Mouse (Mus musculus) hematopoietic stem cell, adult 5-6 weeks (primary cell): ENCODE data around the gene Grpel1. TPM values are rescaled to one million over a fixed set of nuclear protein-coding genes. Genes with fewer than 3 reads are reported as not detected.

ENCODE experiments used
- ATAC-seq, 2 experiments: fragments of 125-278 bp in 1 of 2; replicated peaks in 1 of 2; 2 replicates each; pipeline ENCODE4 v1.8.0; 2016 to 2017; ENCODE audit warnings: inconsistent platforms in 2 of 2, mild to moderate bottlenecking in 2 of 2, moderate number of reproducible peaks in 2 of 2, low read depth in 1 of 2, moderate TSS enrichment in 1 of 2; ENCODE audit not compliant: low FRiP score in 2 of 2, poor library complexity in 2 of 2, severe bottlenecking in 2 of 2, insufficient read depth in 1 of 2, low TSS enrichment in 1 of 2
- total RNA-seq: library from RNA; stranded (forward); fragments of 172-1452, 232-1000 nt; gene quantifications from 2 replicates; pipeline ENCODE4 v1.2.3, GENCODE M21; 2017

The Grpel1 gene
- 25.1 and 26.7 TPM in 2 replicates for total RNA-seq

DNA sequence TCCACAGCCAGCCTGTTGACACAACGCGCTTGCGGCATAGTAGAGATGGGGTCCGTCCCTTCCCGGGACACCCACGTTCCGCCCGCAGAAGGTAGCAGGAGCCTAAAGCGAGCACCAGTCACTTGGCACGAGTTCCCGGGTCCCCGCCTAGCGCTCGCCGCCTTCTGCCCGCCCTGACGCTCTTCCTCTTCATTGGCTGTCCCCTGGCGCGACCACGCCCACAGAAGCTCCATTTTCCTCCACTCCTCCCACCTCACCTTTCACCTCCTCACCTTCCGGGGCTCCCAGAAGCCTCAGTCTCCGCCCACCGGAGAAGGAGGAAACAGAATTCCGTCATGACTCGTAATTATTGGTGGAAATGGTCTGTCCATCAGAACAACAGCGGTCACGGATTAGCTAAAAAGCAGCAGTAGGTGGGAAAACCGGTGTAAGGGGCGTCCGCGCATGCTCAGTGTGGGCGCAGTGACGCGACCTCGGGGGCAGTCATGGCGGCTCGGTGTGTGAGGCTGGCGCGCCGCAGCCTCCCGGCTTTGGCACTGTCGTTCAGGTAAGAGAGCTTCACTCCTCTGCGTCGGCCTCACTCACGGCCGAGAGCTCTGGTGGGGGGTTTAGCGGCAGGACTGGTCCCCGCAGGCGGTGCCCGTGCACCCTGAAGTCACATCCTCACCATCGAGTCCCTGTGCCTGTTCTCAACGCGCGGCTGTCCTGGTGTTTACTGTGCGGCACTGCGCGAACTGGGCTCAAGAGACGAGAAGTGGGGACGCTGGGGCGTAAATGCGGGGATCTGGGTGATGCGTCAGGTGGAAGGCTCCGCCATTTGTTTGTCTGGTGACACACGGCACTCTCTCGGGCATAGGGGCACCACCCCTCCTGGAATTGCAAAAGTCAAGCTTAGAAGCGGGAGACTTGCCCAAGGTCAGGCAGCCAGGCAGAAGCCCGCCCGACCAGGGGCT lies at the start of gene Grpel1:
TSS of gene Grpel1 (plus strand) at position 290 of the 953 bp plus-strand sequence.
- ATAC-seq, result peak; percentile 93 to 96

DNA sequence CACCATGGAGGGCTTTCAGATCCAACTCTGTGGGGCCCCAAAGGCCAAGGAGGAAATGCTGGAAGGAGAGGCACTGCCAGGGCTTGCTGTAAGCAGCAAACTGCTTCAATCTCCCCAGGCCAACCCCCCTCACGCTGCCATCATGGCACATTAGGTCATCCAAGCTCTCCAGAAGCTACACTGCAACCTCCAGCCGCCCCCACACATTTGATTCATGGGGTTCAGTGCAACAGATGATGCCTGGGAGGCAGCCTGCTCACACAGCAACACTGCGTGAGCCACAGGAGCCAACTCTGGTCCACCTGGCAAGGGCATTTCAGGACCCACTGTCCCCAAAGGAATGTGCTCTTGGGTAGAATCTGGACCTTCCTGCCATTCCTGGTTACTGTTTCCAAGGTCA lies 44.9 kb upstream of the Grpel1 start:
- ATAC-seq, result no peak

DNA sequence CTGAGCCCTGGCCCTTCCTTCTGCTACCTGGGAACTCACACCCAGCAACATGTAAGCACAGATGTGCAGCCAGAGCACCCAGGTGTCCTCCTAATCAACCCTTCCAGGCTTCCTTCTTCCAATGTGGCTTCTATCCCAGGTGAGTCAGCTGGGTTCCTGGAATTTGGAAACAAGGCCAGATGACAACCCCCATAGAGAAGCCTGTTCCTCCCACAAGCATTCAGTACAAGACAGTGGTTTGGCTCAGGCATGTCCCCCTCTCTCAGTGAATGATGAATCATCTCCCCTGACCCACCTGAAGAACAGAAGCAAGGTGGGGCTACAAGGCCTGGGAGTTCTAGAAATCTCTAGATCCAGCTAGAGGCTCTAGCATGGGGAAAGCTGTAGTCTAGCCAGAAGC lies 42.1 kb upstream of the Grpel1 start:
- ATAC-seq, result no peak

DNA sequence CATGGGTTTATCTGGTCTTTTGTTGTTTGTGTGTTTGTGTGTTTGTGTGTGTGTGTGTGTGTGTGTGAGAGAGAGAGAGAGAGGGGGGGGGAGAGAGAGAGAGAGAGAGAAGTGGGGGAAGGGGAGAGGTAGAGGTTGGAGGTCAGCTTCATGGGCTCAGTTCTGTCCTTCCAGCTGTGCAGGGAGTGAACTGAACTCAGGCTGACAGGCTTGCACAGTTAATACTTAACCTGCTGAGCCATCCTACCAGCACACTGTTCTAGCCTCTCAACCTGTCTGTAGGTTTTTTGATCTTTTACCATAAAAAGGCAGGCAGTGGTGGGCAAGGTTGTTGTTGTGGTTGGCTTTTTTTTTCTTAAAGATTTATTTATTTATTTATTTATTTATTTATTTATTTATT lies 40.1 kb upstream of the Grpel1 start:
- ATAC-seq, result no peak

DNA sequence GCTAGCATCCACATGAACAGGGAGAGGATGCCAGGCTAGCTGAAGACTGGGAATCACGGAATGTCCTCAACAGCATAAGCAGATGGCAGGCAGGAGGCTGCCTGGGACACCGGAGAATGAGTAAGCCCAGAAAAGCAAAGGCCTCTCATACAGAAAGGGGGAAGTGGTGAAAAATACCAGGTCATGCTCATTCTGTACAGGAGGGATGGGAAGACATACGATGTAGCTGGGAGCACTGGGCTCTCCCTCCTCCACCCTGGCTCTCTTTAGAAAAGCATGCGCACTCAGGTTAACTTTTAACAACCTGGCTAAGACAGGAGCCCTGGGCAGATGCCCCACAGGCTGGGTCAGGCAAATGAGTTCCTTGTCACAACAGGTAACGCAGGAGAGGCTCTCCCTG lies 38.4 kb upstream of the Grpel1 start:
- peak; percentile 57 to 59; a peak in 3 of 4 replicates for ATAC-seq

DNA sequence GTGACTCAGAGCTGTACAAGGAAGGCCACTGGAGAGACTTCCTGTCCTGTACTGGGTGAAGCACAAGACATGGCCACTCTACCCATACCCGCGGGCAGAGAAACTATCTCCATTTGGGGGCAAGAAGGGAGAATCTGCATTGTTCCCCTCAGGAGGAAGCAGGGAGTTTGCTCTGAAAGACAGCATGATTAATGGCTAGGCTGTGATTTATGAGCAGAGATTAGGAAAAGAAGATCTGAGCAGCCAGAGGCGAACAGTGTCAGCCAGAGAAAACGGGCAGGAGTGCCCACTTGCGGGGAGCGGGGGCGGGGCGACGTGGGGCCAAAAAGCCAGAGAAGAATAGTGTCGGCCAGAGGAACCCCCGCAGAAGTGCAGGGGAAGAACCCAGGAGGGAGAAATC lies 37.0 kb upstream of the Grpel1 start:
- no peak for ATAC-seq

DNA sequence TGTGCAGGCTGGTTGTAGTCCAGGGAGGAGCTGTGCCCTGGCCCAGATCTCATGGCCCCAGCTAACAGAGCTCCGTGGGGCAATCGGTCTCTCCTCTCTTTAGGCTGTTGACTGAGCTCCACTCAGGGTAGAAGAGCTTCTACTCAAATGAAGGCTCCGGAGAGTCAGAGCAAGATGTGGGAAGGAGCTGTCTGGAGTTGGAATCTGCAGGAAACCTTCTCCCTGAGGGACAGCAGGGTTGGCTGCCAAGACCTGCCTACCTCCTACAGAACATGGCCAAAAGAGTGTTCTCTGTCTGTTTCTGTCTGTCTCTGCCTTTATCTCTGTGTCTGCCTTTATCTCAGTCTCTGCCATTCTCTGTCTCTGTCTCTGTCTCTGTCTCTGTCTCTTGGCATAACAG lies 35.2 kb upstream of the Grpel1 start:
- no peak for ATAC-seq

DNA sequence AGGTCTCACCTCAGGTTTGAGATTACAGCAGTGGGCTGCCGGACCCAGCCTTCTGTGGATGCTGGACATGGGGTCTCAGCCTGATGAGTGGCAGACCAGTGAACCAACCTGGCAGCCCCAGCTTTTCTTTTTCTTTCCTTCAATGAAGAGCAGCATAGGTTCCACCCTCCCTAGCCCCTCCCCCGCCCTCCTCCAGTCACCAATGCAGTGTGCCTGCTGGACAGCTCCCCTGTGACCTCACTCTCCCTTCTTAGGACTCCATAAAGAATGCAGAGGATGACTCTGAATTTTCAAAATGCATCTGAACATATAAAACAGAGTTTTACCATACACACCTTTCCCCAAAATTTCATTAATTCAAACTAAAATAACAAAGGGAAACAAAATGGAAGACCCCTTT lies 33.1 kb upstream of the Grpel1 start:
- no peak for ATAC-seq

DNA sequence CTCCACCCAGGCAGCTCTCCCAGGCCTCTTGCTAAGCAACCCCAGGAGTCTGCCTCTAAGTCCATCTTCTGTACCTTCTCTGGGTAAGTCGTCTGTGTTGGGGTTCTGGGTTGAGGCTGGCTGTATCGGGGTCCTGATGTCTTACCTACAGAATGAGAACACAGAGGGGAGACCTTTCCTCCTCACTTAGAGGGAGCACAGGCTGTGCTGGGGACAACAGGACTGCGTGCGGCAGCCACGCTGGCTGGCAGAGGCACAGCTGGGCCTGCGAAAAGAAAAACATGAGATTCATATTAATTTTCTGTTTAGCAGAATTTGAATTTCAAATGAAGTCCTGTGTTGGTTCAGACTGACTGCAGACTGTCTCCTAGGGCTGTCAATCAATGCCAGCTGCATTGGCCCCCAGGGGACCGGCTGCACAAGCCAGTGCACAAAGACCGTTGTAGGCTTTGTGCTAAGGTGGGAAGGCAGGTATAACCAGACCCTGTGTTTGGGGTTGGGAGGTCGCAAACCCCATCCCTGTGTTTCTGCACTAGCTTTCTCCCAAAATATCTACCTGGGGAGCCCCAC lies 30.3 kb upstream of the Grpel1 start:
- no peak for ATAC-seq

DNA sequence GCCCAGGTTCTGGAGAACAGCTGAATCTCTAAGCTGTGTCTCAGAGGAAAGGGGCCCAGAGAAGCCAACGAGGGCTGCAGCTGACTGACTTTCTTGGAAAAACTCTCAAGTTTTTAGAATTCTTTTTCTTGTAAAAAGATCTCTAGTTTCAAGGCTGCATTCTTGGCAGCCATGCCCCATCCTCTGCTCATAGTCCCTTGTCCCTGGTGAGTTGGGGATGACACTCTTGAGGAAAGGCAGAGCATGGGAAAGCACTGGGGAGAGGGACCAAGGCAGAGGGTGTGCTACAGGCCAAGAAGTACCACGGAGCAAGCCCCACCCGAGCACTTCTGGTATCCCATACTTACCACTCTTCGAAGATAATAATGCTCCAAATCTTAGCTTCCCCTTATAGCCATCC lies 27.9 kb upstream of the Grpel1 start:
- no peak for ATAC-seq

DNA sequence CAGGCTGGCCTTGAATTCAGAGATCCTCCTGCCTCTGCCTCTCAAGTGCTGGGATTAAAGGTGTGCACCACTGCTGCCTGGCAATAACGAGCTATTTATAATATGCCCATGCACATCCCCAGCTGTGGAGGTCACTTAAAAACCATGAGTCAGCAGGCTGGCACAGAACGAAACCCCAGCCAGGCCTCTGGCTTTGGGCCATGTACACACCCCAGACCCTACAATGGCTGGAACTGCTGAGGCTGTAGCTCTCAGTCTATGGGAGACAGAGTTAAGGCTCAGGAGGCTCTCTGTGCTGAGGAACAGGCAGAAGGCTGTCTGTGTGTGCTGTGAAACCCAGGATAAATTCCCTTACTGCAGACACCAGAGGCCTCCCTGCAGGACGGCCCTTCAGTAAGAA lies 24.1 kb upstream of the Grpel1 start:
- ATAC-seq, result no peak

DNA sequence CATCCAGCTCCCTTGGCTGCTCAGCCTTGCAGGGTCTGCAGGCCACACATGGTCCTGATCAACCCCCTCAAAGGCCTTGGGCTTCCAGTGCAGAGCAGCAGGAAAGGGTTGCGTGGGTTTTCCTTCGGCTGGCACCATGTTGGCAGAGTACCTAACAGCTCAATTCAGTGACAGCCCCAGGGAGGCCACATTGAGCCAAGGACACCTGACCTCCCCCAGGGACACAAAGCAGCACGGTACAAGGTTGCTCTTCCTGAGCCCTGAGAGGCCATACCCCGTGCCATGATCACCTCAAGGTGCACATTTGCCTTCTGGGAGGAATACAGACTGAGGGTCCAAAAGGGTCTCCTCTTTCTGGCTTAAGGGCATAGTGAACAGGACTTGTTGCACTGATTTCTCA lies 20.2 kb upstream of the Grpel1 start:
- ATAC-seq, result no peak

DNA sequence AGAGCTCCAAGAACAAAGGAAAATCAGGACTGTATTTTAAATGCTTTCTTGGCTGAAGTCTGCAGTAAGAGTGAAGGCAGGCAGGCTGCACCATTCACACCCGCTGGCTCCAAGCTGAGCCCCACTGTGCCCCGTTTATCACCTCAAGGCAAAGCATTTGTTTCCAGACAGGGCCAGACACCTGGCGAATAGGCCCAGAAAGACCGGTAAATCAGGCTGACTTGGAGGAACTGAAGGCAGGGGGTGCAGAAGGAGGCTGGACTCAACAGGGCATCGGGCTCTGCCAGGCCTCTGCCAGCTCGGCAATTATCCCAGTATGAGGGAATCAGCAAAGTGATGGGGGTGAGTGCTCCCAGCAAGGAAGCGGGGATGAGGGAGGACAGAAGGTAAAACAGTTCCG lies 19.8 kb upstream of the Grpel1 start:
- no peak for ATAC-seq

DNA sequence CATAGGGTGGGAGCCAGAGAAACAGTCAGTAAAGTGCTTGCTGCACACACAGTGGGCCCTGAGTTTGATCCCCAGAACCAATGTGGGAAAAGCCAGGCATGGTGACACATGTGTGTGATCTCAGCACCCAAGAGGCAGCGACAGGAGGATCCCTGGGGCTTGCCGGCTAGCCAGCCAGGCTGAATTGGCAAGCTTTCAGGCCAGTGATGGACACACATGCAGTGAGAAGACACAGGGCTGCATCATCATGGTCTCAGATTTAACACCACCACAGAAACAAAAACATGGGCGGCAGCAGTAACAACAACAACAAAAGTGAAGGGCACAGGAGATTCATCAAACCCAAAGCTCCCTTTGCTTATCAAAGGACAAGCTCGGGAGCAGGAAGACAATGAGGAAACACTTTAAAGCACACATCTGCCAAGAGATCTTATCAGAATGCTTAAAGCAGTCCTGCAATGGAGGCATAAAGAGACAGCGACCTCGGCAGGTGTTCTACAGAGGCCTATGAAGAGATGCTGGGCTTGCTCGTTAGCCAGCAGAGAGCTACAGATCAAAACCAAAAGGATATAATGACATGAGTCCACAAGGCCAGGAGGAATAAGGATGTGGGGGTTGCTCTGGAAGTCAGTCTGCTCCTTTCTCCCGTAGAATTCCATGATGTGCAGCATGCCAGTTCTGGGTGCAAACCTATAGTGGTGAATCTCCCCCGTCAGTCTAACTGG lies 18.5 kb upstream of the Grpel1 start:
- ATAC-seq, result no peak

DNA sequence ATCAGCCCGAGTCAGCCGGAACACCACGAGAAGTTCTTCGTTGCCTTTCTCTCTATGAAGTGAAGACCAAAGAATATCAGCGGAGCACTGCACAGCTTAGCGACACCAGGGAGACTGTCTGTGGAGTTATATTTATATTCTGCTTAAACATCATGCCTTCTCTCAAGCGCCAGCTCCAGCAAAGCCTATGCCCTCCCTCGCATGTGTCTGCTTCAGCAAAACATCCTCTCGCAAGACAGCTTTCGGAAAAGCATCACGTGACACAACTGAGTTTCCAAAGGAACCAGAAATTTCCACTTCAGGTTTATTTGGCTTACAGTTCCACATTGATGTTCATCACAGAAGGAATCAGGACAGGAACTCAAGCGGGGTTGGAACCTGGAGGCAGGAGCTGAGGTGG lies 16.9 kb upstream of the Grpel1 start:
- no peak for ATAC-seq

DNA sequence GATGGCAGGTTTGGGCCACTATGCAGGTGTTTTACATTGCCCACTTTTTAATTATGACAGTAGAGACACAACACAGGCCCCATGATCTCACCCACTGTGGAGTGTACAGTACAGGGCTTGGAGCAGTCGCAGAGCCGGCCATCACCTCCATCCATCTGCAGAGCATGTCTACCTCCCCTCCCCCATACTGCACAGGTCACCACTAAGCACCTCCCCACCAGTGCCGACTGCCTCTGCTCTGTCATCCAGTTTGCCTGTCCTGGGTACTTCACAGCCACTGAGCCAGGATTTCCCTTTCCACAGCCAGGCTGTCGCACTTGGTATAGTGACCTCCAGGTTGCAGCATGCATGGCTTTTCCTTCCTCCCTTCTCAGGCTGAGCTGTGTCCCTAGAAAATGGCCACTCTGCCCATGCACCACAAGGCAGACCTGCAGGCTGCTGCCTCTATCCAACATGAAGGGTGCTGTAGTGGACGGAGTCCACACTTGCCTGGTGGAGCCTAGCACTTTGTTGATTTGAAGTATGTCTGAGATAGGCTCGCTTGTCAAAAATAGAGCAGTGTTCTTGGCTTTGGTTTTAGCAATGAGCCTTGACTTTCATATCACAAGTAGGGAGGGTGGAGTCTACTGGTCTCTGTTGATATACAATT lies 15.0 kb upstream of the Grpel1 start:
- no peak for ATAC-seq

DNA sequence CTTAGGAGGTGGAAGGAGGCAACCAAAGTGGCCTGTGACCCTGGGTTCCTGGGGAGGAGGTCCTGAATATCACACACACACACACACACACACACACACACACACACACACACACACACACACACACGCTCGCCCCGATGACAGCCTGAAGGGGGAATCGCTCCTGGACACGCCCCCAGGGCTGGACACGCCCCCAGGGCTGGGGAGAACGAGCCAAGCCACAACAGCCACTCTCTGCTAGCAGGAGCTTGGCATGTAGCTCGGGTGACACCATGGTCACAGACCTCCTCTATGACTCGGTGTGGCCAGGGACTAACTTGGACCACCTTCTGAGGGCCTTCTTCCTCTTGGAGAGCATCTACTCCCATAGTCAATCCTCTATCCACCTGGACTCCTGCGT lies 13.7 kb upstream of the Grpel1 start:
- ATAC-seq, result peak; percentile 56 to 62

DNA sequence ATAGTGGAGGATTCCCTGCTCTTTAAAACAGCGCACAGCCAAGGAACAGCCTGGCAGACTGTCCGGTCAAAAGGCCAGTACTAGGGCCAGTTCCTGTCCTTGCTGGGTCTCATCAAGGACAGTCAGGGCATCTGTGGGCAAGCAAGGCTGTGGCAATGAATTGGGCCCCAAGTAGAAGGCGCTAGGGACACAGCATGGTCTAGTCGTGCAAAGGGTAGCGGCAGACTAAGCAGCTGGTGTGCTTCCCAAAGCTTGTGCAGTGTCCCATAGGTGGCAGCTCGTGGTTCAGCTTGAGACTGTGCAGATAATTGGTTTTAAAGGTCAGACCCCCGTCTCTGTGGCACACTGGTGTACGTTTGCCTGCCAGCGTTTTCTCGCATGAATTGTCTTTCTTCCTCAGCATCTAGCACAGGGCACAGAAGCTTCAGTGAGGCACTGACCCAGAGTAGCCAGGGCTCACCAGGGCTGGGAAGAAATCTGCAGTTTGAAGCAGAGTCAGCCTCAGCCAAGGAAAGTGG lies 12.9 kb upstream of the Grpel1 start:
- no peak for ATAC-seq
